Mouse (Mus musculus): Measurements from ENCODE around the gene Gm20498. TPM values are rescaled to one million over a fixed set of nuclear protein-coding genes. Genes with fewer than 3 reads are reported as not detected.
"Not testable (repeated sequence)": the region's sequence is repeated elsewhere in the genome, so short reads cannot be mapped to it uniquely, and the experiment has no call there.

The Gm20498 gene
- polyA plus RNA-seq (2015; fragmentation: Nextera tagmentation; extraction: Ambion mirVana), result 32.5 and 41.0 TPM in 2 replicates

DNA sequence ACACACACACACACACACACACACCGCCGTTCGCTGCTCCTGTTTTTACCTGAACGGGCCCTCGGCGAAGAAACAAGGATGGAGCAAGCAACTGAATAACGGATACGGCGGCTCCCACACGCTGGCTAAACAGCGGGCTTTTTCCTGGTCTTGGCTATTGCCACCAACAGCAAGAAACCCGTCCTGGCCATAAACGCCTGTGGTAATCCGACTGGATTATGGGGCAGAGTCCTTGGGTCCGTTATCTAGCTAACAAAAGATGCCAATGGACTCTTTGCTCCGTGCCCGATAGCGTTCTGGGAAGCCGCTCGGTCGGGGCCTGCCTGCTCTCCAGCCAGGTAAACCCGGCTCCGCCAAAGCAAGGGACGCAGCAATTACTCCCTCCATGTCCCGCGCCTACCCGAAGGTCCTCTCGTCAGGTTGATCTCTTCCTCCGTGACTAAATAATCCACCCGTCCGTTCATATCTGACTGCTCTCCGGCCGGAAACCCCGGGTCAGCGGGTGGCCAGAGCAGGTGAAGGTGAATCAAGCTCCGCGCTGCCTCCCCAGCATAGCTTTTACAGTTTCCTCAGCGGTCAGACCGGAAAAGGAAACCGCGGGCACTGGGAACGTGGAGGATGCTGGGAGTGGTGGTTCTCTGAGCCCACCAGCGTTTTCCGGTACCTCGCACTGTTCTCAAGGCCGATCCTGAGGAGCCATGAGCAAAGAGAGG lies at the start of gene Gm20498, which contains the start of gene Synj2bp:
TSS of gene Gm20498 (minus strand) at position 590 of the 713 bp plus-strand sequence.
TSS of gene Synj2bp (minus strand) at position 596 of the 713 bp plus-strand sequence.
- Histone ChIP-seq H3K27me3 (replicated peaks) (no peaks in the 10 kb centered on the region), H3K9ac (peak within 1 kb of the TSS; percentile 91), H3K27ac (peak within 1 kb of the TSS; percentile 87), H3K9me3 (no peaks in the 10 kb centered on the region), H3K36me3 (replicated peaks) (no peaks in the 10 kb centered on the region), H3K4me1 (peaks cover 23% of the 10 kb centered on the region), H3K4me2 (peak within 1 kb of the TSS; percentile 66), H3K4me3 (peak within 1 kb of the TSS; percentile 93)
- ATAC-seq (replicated peaks), result peak; percentile 97
- WGBS, result under 1% methylated on average over 46 of the region's 46 CpGs

DNA sequence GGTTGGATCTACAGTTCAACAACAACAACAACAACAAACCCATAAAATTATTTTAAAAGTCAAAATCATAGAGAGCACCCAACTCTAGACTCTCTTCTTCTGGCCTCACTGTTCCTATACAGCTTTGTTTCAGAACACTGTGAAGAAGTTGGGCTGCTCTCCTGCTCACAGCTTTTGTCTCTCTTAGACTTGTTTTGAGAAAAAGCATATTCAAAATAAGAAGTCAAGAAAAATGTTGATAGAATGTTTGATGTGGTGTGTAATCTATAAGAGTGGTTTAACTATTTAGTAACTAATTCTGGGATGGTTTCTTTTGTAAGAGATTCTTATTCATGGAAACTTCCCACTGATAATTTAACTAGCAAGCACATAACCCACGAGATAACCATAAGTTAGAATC lies 35.7 kb upstream of the Gm20498 start, which contains the start of gene Adam21:
TSS of gene Adam21 (minus strand) at position 101 of the 400 bp plus-strand sequence.
- 98% methylated on average over 1 of the region's 1 CpGs for WGBS
- Histone ChIP-seq H3K27me3 (replicated peaks) (no peaks in the 10 kb centered on the region), H3K4me3 (no peak within 1 kb of the TSS), H3K4me2 (no peak within 1 kb of the TSS), H3K27ac (no peak within 1 kb of the TSS), H3K4me1 (no peaks in the 10 kb centered on the region), H3K36me3 (replicated peaks) (peaks cover 5% of the 10 kb centered on the region; the same call in 1 of the 2 replicates), H3K9ac (no peak within 1 kb of the TSS), H3K9me3 (no peaks in the 10 kb centered on the region)
- ATAC-seq (replicated peaks), result no peak

DNA sequence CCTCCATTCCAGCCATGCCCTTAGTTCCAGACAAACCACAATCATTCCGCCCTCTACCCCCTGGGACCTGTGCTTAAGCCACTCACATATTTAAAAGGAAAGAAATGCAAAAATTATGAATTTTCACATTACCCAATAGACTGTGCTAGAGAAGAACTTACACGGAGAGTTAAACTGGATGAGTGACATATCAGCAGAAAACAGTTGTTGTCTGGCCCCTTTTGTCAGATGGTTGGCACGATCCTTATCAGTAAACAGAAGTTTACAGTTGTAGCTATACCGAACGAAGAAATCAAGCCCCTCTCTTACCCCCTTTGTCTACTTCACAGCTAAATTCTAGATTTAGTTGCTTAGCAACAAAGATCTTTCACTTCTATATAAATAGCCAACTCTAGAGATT lies 35.2 kb upstream of the Gm20498 start:
- no peak overlapping the region for H3K9ac ChIP-seq
- no peaks in the 10 kb centered on the region for H3K27me3 ChIP-seq (replicated peaks)
- no peaks in the 10 kb centered on the region for H3K9me3 ChIP-seq
- no peak for ATAC-seq (replicated peaks)
- no peak overlapping the region for H3K4me2 ChIP-seq
- no peak overlapping the region for H3K27ac ChIP-seq
- no peak overlapping the region for H3K4me3 ChIP-seq
- peaks cover 2% of the 10 kb centered on the region; the same call in 1 of the 2 replicates for H3K36me3 ChIP-seq (replicated peaks)
- no peaks in the 10 kb centered on the region for H3K4me1 ChIP-seq
- 82% methylated on average over 5 of the region's 5 CpGs for WGBS

DNA sequence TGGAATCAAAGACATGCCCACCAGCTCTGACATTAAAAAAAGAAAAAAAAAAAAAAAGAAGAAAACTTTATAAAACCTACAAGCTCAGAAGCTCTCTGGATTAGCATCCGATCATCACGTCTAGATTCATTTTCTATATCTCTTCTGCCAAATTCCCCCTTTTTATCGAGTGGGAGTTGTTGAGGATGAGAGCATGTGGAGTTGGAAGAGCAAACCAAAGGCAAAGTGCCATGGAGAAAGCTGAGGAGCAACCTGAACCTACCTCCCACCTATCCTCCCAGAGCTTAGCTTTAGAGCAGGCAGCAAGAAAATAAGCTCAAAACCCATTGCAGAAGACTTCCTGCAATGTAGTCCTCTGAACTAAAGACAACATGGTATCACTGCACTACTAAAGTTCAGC lies 31.5 kb upstream of the Gm20498 start:
- Histone ChIP-seq H3K9me3 (no peaks in the 10 kb centered on the region), H3K4me2 (no peak overlapping the region), H3K27ac (no peak overlapping the region), H3K9ac (no peak overlapping the region), H3K36me3 (replicated peaks) (no peaks in the 10 kb centered on the region), H3K4me3 (no peak overlapping the region), H3K27me3 (replicated peaks) (no peaks in the 10 kb centered on the region), H3K4me1 (no peaks in the 10 kb centered on the region)
- 97% methylated on average over 3 of the region's 3 CpGs for WGBS
- ATAC-seq (replicated peaks), result no peak

DNA sequence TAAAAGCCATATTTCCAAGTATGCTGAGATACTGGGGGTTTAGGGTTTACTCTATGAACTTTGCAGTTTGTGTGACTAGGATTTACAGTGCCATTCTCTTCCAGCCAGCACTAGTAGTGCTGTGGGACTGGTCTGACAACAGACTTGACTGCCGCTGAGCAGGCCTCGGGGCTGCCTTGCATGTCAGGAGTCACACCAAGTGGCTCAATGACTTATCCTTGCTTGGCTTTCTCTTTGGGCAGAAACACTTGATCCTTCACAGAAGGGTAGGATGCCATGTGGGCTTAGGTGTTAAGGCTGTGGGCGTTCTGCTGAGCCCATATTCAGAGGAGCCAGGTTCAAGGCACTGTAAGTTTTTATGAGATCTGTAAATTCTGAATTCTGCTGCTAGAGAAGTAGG lies 16.6 kb upstream of the Gm20498 start:
- Histone ChIP-seq H3K4me1 (no peaks in the 10 kb centered on the region), H3K27ac (no peak overlapping the region), H3K36me3 (replicated peaks) (no peaks in the 10 kb centered on the region), H3K9me3 (no peaks in the 10 kb centered on the region), H3K9ac (no peak overlapping the region), H3K4me2 (no peak overlapping the region), H3K4me3 (no peak overlapping the region), H3K27me3 (replicated peaks) (no peaks in the 10 kb centered on the region)
- ATAC-seq (replicated peaks), result no peak
- 88% methylated on average over 3 of the region's 3 CpGs for WGBS

DNA sequence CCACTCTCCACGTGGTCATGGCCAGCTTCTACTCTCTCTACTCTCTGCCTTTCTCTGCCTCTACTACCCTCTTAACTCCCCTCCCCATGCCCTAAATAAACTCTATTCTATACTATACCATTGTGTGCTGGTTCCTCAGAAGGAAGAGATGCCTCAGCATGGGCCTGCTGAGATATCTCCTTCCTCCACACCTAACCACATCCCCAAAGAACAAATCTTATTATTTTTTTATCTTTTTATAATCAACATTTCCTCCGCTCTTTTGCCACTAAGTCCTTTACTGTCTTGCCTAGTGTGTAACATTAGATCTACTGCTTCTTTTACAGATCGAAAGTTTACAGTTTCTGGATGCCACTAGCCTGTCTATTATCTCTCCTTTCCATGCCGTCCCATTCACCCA lies 14.5 kb upstream of the Gm20498 start:
- Histone ChIP-seq H3K27me3 (replicated peaks) (no peaks in the 10 kb centered on the region), H3K4me1 (no peaks in the 10 kb centered on the region), H3K4me2 (no peak overlapping the region), H3K9ac (no peak overlapping the region), H3K9me3 (no peaks in the 10 kb centered on the region), H3K27ac (no peak overlapping the region), H3K4me3 (no peak overlapping the region), H3K36me3 (replicated peaks) (no peaks in the 10 kb centered on the region)
- no peak for ATAC-seq (replicated peaks)
- 71% methylated on average over 4 of the region's 4 CpGs for WGBS

DNA sequence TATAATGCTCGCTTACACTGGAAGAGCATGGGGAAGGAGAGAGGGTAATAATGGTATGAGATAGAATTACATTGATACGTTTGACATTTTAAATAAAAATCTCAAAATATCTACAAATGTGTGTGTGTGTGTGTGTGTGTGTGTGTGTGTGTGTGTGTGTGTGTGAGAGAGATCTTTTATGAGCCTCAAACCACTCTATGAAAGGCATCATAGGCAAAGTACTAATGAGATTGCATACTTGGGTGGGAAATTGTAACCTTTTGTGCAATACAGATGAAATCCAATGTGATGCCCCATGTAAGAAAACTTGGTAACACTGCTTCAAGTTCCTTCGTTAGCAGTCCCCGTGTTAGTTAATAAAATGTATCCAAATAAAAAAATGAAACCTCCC lies 319 bp upstream of the Gm20498 start:
- 41% methylated on average over 4 of the region's 4 CpGs for WGBS
- ATAC-seq (replicated peaks), result peak; percentile 76
- Histone ChIP-seq H3K9me3 (no peaks in the 10 kb centered on the region), H3K4me2 (peak overlapping the region; percentile 66), H3K4me1 (peaks cover 23% of the 10 kb centered on the region), H3K27ac (peak overlapping the region; percentile 87), H3K4me3 (peak overlapping the region; percentile 93), H3K36me3 (replicated peaks) (no peaks in the 10 kb centered on the region), H3K27me3 (replicated peaks) (no peaks in the 10 kb centered on the region), H3K9ac (peak overlapping the region; percentile 91)

DNA sequence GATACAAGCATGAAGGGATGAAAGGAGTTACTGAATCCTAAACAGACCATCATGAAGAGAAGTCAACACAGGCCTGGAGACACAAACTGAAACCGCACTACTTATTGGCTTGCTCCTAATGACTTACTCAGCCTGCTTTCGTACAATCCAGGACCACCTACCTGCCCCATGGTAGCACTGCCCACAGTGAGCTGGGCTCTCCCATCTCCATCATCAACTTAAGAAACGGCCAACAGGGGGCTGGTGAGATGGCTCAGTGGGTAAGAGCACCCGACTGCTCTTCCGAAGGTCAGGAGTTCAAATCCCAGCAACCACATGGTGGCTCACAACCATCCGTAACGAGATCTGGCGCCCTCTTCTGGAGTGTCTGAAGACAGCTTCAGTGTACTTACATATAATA lies 2.1 kb downstream of the Gm20498 start:
- 68% methylated on average over 8 of the region's 8 CpGs for WGBS
- ATAC-seq (replicated peaks); H3K4me2 ChIP-seq; H3K27me3 ChIP-seq (replicated peaks); H3K36me3 ChIP-seq (replicated peaks); H3K27ac ChIP-seq; H3K9me3 ChIP-seq; H3K4me3 ChIP-seq; H3K9ac ChIP-seq: not testable (repeated sequence)
- peaks cover 23% of the 10 kb centered on the region for H3K4me1 ChIP-seq

DNA sequence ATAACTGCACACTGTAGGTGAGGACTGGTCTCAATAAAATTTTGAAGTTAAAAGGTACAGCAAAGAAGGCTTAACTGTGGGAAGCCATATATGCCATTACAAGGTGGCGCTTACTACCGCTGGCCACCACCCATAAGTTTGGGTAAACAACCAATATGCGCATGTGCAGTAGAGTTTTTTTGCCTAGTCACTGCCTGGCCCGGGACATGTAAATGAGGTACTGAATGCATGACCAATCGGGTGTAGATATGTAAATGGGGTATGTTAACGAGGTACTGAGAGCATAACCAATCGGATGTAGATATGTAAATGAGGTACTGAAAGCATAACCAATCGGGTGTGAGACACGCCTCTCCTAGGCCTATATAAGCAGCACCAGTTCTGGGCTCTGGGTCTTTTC lies 35.8 kb downstream of the Gm20498 start:
- H3K4me2 ChIP-seq; H3K9me3 ChIP-seq; H3K36me3 ChIP-seq (replicated peaks); H3K9ac ChIP-seq; H3K27ac ChIP-seq; H3K4me3 ChIP-seq; ATAC-seq (replicated peaks); H3K4me1 ChIP-seq; H3K27me3 ChIP-seq (replicated peaks): not testable (repeated sequence)
- WGBS, result 94% methylated on average over 9 of the region's 9 CpGs

GRCm38 (mm10) chr12:81490491-81490890 lies 42.2 kb downstream of the Gm20498 start:
- Histone ChIP-seq H3K9ac (no peak overlapping the region), H3K9me3 (no peaks in the 10 kb centered on the region), H3K4me3 (no peak overlapping the region), H3K4me2 (no peak overlapping the region), H3K27me3 (replicated peaks) (no peaks in the 10 kb centered on the region), H3K27ac (no peak overlapping the region), H3K4me1 (no peaks in the 10 kb centered on the region), H3K36me3 (replicated peaks) (no peaks in the 10 kb centered on the region)
- 97% methylated on average over 5 of the region's 5 CpGs for WGBS
- ATAC-seq (replicated peaks), result no peak

GRCm38 (mm10) chr12:81485311-81485710 lies 47.4 kb downstream of the Gm20498 start:
- H3K4me3 ChIP-seq, result peak overlapping the region; percentile 53
- peak overlapping the region; percentile 46; the same call in 1 of the 2 replicates for H3K9ac ChIP-seq
- 53% methylated on average over 6 of the region's 6 CpGs for WGBS
- H3K4me1 ChIP-seq, result peaks cover 10% of the 10 kb centered on the region
- H3K4me2 ChIP-seq, result peak overlapping the region; percentile 68
- no peaks in the 10 kb centered on the region for H3K36me3 ChIP-seq (replicated peaks)
- no peaks in the 10 kb centered on the region for H3K27me3 ChIP-seq (replicated peaks)
- ATAC-seq (replicated peaks), result peak; percentile 70
- H3K27ac ChIP-seq, result peak overlapping the region; percentile 88
- H3K9me3 ChIP-seq, result no peaks in the 10 kb centered on the region

- H3K27me3 ChIP-seq (replicated peaks), result no peaks in the 10 kb centered on the region
- peak; percentile 98 for ATAC-seq (replicated peaks)
- H3K27ac ChIP-seq, result peak within 1 kb of the TSS; percentile 88
- H3K36me3 ChIP-seq (replicated peaks), result no peaks in the 10 kb centered on the region
- H3K4me2 ChIP-seq, result peak within 1 kb of the TSS; percentile 68
- peak within 1 kb of the TSS; percentile 46 for H3K9ac ChIP-seq
- H3K9me3 ChIP-seq, result no peaks in the 10 kb centered on the region
- WGBS, result 0% methylated on average over 31 of the region's 31 CpGs
- peak within 1 kb of the TSS; percentile 53 for H3K4me3 ChIP-seq
- peaks cover 10% of the 10 kb centered on the region for H3K4me1 ChIP-seq
These were observed 47.9 kb downstream of the Gm20498 start, which contains the start of gene Cox16 for GRCm38 (mm10) chr12:81484727-81485191. TSS of gene Cox16 (minus strand) at chr12:81485127.

DNA sequence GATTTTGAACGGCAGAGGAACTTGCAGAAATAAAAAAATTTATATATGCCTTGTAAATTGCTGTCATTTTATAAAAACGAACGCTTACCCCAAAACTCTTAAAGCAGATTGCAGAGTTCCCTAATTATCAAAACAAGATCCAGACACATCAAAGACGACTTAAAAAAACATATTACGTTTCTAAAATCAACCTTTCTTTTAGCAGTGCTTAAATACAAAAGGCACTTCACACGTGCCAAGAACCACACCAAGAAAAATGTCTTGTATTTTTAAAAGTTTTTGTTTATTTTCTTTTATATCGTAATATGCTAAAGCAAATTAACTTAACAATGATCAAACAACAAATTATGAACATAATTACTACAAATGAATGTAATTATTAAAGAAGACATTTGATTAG lies 48.5 kb downstream of the Gm20498 start:
- no peak for ATAC-seq (replicated peaks)
- H3K4me1 ChIP-seq, result peaks cover 10% of the 10 kb centered on the region
- no peaks in the 10 kb centered on the region for H3K9me3 ChIP-seq
- H3K9ac ChIP-seq, result peak overlapping the region; percentile 46
- H3K27ac ChIP-seq, result peak overlapping the region; percentile 88
- peak overlapping the region; percentile 68 for H3K4me2 ChIP-seq
- peak overlapping the region; percentile 53 for H3K4me3 ChIP-seq
- no peaks in the 10 kb centered on the region for H3K36me3 ChIP-seq (replicated peaks)
- whole genome bisulfite sequencing, result 3% methylated on average over 7 of the region's 7 CpGs
- H3K27me3 ChIP-seq (replicated peaks), result no peaks in the 10 kb centered on the region
